Mouse (Mus musculus) CH12.LX (cell line): ENCODE results near the gene Tgm1. TPM values are rescaled to one million over a fixed set of nuclear protein-coding genes. Genes with fewer than 3 reads are reported as not detected.
A peak's percentile ranks its signal among the peaks of the same experiment; 100 is the strongest.

Source experiments
- DNase-seq: peaks from one replicate; pipeline ENCODE4 v3.0.0-alpha.2; 2013; ENCODE audit errors: extremely low read depth
- H3K27ac ChIP-seq: 2 replicates; pipeline ENCODE4 v1.5.1; 2012; ENCODE audit warnings: low read depth, mild to moderate bottlenecking, control low read depth, moderate library complexity; ENCODE audit not compliant: insufficient read depth
- H3K27me3 ChIP-seq: replicated peaks from 2 replicates; pipeline ENCODE3; 2012; ENCODE audit warnings: inconsistent platforms
- H3K36me3 ChIP-seq, 2 experiments: replicated peaks in 1 of 2; 2 replicates each; pipeline versions ENCODE3 to v1.6.1; 2012; ENCODE audit warnings: inconsistent platforms in 1 of 2, low read length in 1 of 2, mild to moderate bottlenecking in 1 of 2, mixed read lengths in 1 of 2, moderate library complexity in 1 of 2; ENCODE audit not compliant: control insufficient read depth in 1 of 2, insufficient read depth in 1 of 2
- H3K4me1 ChIP-seq, 2 experiments: 2 replicates each; pipeline ENCODE4 v1.6.1; 2012; ENCODE audit warnings: inconsistent platforms in 1 of 2, moderate library complexity in 1 of 2; ENCODE audit not compliant: insufficient read depth in 2 of 2, control insufficient read depth in 1 of 2
- H3K4me2 ChIP-seq: 2 replicates; pipeline ENCODE4 v1.6.1; 2012; ENCODE audit warnings: low read depth, mild to moderate bottlenecking, control low read depth; ENCODE audit not compliant: poor library complexity, insufficient read depth, severe bottlenecking
- H3K4me3 ChIP-seq, 3 experiments: fragments of 150-350 bp in 1 of 3; sonication (generic) in 1 of 3; replicated peaks in 1 of 3; 2 replicates each; pipeline versions ENCODE3 to v1.5.1; 2011 to 2012; ENCODE audit warnings: low read depth in 2 of 3, low read length in 2 of 3, mild to moderate bottlenecking in 2 of 3, moderate library complexity in 2 of 3, control low read depth in 1 of 3, improper control_type of control experiment in 1 of 3, inconsistent platforms in 1 of 3, mixed read lengths in 1 of 3; ENCODE audit not compliant: poor library complexity in 1 of 3
- H3K79me2 ChIP-seq: replicated peaks from 2 replicates; pipeline ENCODE4 v1.6.1; 2012; ENCODE audit warnings: mild to moderate bottlenecking, moderate library complexity; ENCODE audit not compliant: control insufficient read depth, poor library complexity, insufficient read depth, severe bottlenecking; ENCODE audit errors: extremely low read depth
- H3K9ac ChIP-seq: 2 replicates; pipeline ENCODE4 v1.6.1; 2012; ENCODE audit warnings: low read depth, mild to moderate bottlenecking, control low read depth, moderate library complexity; ENCODE audit not compliant: insufficient read depth
- H3K9me3 ChIP-seq: replicated peaks from 2 replicates; pipeline ENCODE3; 2012; ENCODE audit warnings: low read length, inconsistent platforms, mixed read lengths
- BHLHE40 ChIP-seq: IDR thresholded peaks from 2 replicates; pipeline ENCODE4 v1.6.1; 2011; ENCODE audit warnings: mild to moderate bottlenecking, low read depth, low read length, improper control_type of control experiment
- CHD1 ChIP-seq: IDR thresholded peaks from 2 replicates; pipeline ENCODE4 v1.6.1; 2012; ENCODE audit warnings: low read depth, low read length, improper control_type of control experiment, inconsistent platforms
- CHD2 ChIP-seq: IDR thresholded peaks from 2 replicates; pipeline ENCODE4 v1.6.1; 2011; ENCODE audit warnings: low read length, improper control_type of control experiment
- CTCF ChIP-seq, 2 experiments: IDR thresholded peaks in 1 of 2; conservative IDR thresholded peaks in 1 of 2; 2 replicates each; pipeline ENCODE4 v1.5.1; 2011 to 2012; ENCODE audit warnings: low read depth in 2 of 2, low read length in 2 of 2, improper control_type of control experiment in 1 of 2, inconsistent platforms in 1 of 2, mild to moderate bottlenecking in 1 of 2, moderate library complexity in 1 of 2
- E2F4 ChIP-seq: IDR thresholded peaks from 2 replicates; pipeline ENCODE4 v1.6.1; 2011; ENCODE audit warnings: low read depth, low read length, improper control_type of control experiment; ENCODE audit not compliant: insufficient replicate concordance
- ELF1 ChIP-seq: IDR thresholded peaks from 2 replicates; pipeline ENCODE4 v1.6.1; 2014; ENCODE audit warnings: low read depth, mild to moderate bottlenecking, inconsistent platforms, low read length, improper control_type of control experiment
- EP300 ChIP-seq: IDR thresholded peaks from 2 replicates; pipeline ENCODE4 v1.6.1; 2011; ENCODE audit warnings: low read length, improper control_type of control experiment
- ETS1 ChIP-seq: conservative IDR thresholded peaks from 2 replicates; pipeline ENCODE4 v1.6.1; 2012; ENCODE audit warnings: low read depth, mild to moderate bottlenecking, inconsistent platforms, low read length, improper control_type of control experiment, moderate library complexity
- GABPA ChIP-seq: IDR thresholded peaks from 2 replicates; pipeline ENCODE4 v1.6.1; 2012; ENCODE audit warnings: low read depth, low read length, improper control_type of control experiment, inconsistent platforms; ENCODE audit not compliant: insufficient replicate concordance
- HCFC1 ChIP-seq: IDR thresholded peaks from 2 replicates; pipeline ENCODE4 v1.6.1; 2012; ENCODE audit warnings: low read depth, mild to moderate bottlenecking, inconsistent platforms, low read length, improper control_type of control experiment
- IRF4 ChIP-seq: IDR thresholded peaks from 2 replicates; pipeline ENCODE4 v1.6.1; 2014; ENCODE audit warnings: low read depth, mild to moderate bottlenecking, inconsistent platforms, low read length, improper control_type of control experiment
- JUN ChIP-seq: IDR thresholded peaks from 2 replicates; pipeline ENCODE4 v1.6.1; 2011; ENCODE audit warnings: low read depth, mild to moderate bottlenecking, low read length, improper control_type of control experiment, moderate library complexity; ENCODE audit not compliant: insufficient read depth
- JUND ChIP-seq: conservative IDR thresholded peaks from 2 replicates; pipeline ENCODE4 v1.6.1; 2011; ENCODE audit warnings: low read depth, low read length, improper control_type of control experiment
- KAT2A ChIP-seq: IDR thresholded peaks from 2 replicates; pipeline ENCODE4 v1.6.1; 2012; ENCODE audit warnings: low read length, improper control_type of control experiment, inconsistent platforms; ENCODE audit not compliant: insufficient replicate concordance
- MAFK ChIP-seq: IDR thresholded peaks from 2 replicates; pipeline ENCODE4 v1.6.1; 2011; ENCODE audit warnings: low read length, improper control_type of control experiment; ENCODE audit not compliant: insufficient replicate concordance
- MAX ChIP-seq: IDR thresholded peaks from 2 replicates; pipeline ENCODE4 v1.6.1; 2011; ENCODE audit warnings: low read length, improper control_type of control experiment
- MAZ ChIP-seq: IDR thresholded peaks from 2 replicates; pipeline ENCODE4 v1.6.1; 2012; ENCODE audit warnings: low read depth, mild to moderate bottlenecking, inconsistent platforms, low read length, improper control_type of control experiment, moderate library complexity
- MEF2A ChIP-seq: IDR thresholded peaks from 2 replicates; pipeline ENCODE4 v1.6.1; 2014; ENCODE audit warnings: low read depth, mild to moderate bottlenecking, inconsistent platforms, low read length, improper control_type of control experiment, borderline replicate concordance
- MXI1 ChIP-seq: IDR thresholded peaks from 2 replicates; pipeline ENCODE4 v1.6.1; 2011; ENCODE audit warnings: mild to moderate bottlenecking, low read depth, low read length, improper control_type of control experiment
- MYC ChIP-seq: IDR thresholded peaks from 2 replicates; pipeline ENCODE4 v1.6.1; 2011; ENCODE audit warnings: low read depth, mild to moderate bottlenecking, improper control_type of control experiment, low read length
- NELFE ChIP-seq: IDR thresholded peaks from 2 replicates; pipeline ENCODE4 v1.6.1; 2011; ENCODE audit warnings: low read depth, low read length, improper control_type of control experiment
- NRF1 ChIP-seq: IDR thresholded peaks from 2 replicates; pipeline ENCODE4 v1.6.1; 2014; ENCODE audit warnings: low read depth, mild to moderate bottlenecking, inconsistent platforms, low read length, improper control_type of control experiment, moderate library complexity
- PAX5 ChIP-seq: IDR thresholded peaks from 2 replicates; pipeline ENCODE4 v1.6.1; 2012; ENCODE audit warnings: low read length, inconsistent platforms, mixed read lengths
- POLR2A ChIP-seq: IDR thresholded peaks from 2 replicates; pipeline ENCODE4 v1.6.1; 2011; ENCODE audit warnings: low read depth, mild to moderate bottlenecking, improper control_type of control experiment, low read length
- POLR2AphosphoS2 ChIP-seq: IDR thresholded peaks from 2 replicates; pipeline ENCODE4 v1.6.1; 2011; ENCODE audit warnings: low read depth, low read length, improper control_type of control experiment
- RAD21 ChIP-seq: IDR thresholded peaks from 2 replicates; pipeline ENCODE4 v1.6.1; 2011; ENCODE audit warnings: low read depth, mild to moderate bottlenecking, low read length, improper control_type of control experiment, moderate library complexity
- RCOR1 ChIP-seq: conservative IDR thresholded peaks from 2 replicates; pipeline ENCODE4 v1.6.1; 2012; ENCODE audit warnings: low read depth, mild to moderate bottlenecking, inconsistent platforms, low read length, improper control_type of control experiment
- SIN3A ChIP-seq: IDR thresholded peaks from 2 replicates; pipeline ENCODE4 v1.6.1; 2012; ENCODE audit warnings: low read length, improper control_type of control experiment, inconsistent platforms
- SMC3 ChIP-seq: IDR thresholded peaks from 2 replicates; pipeline ENCODE4 v1.6.1; 2011; ENCODE audit warnings: low read depth, low read length, improper control_type of control experiment
- TBP ChIP-seq: conservative IDR thresholded peaks from 2 replicates; pipeline ENCODE4 v1.6.1; 2011; ENCODE audit warnings: low read depth, low read length, improper control_type of control experiment
- TCF12 ChIP-seq: IDR thresholded peaks from 2 replicates; pipeline ENCODE4 v1.6.1; 2014; ENCODE audit warnings: low read depth, mild to moderate bottlenecking, inconsistent platforms, low read length, improper control_type of control experiment
- UBTF ChIP-seq: IDR thresholded peaks from 2 replicates; pipeline ENCODE4 v1.6.1; 2012; ENCODE audit warnings: low read depth, mild to moderate bottlenecking, inconsistent platforms, low read length, improper control_type of control experiment, moderate library complexity
- USF1 ChIP-seq: IDR thresholded peaks from 2 replicates; pipeline ENCODE4 v1.6.1; 2014; ENCODE audit warnings: low read depth, mild to moderate bottlenecking, inconsistent platforms, low read length, improper control_type of control experiment
- USF2 ChIP-seq: conservative IDR thresholded peaks from 2 replicates; pipeline ENCODE4 v1.6.1; 2011; ENCODE audit warnings: low read depth, low read length, improper control_type of control experiment
- ZC3H11A ChIP-seq: IDR thresholded peaks from 2 replicates; pipeline ENCODE4 v1.6.1; 2012; ENCODE audit warnings: low read depth, mild to moderate bottlenecking, inconsistent platforms, low read length, improper control_type of control experiment
- ZKSCAN1 ChIP-seq: IDR thresholded peaks from 2 replicates; pipeline ENCODE4 v1.6.1; 2012; ENCODE audit warnings: low read depth, inconsistent platforms, low read length, improper control_type of control experiment, borderline replicate concordance
- ZMIZ1 ChIP-seq: IDR thresholded peaks from 2 replicates; pipeline ENCODE4 v1.6.1; 2012; ENCODE audit warnings: low read depth, mild to moderate bottlenecking, inconsistent platforms, low read length, improper control_type of control experiment
- ZNF384 ChIP-seq: IDR thresholded peaks from 2 replicates; pipeline ENCODE4 v1.6.1; 2012; ENCODE audit warnings: low read depth, low read length, improper control_type of control experiment, inconsistent platforms
- dilution Hi-C: fragments of 300-500 bp; cut with MboI; formaldehyde crosslinking; loops from 2 replicates; pipeline ENCODE4 v1.14.3; 2020; ENCODE audit warnings: low sequenced_read_pairs; ENCODE audit not compliant: extremely low pct_unique_long_range_greater_than_20kb, extremely low pct_ligation_motif_present
- in situ Hi-C: fragments of 300-500 bp; cut with MboI; formaldehyde crosslinking; loops from 3 replicates; pipeline ENCODE4 v1.14.3; 2019; ENCODE audit warnings: low sequenced_read_pairs, low pct_ligation_motif_present, low pct_unique_long_range_greater_than_20kb, mixed read lengths
- polyA plus RNA-seq: library from polyadenylated mRNA; unstranded; fragments of >175 nt; gene quantifications from 2 replicates; pipeline ENCODE4 v1.2.1, GENCODE M21; 2012; ENCODE audit warnings: low read depth; ENCODE audit not compliant: insufficient read length
- total RNA-seq, 2 experiments: library from RNA; depleted of rRNA; stranded (reverse); fragments of 300-350 nt in 1 of 2; fragments of >200 nt in 1 of 2; gene quantifications; 2 replicates each; pipeline ENCODE4 v1.2.3; 2012 to 2014

Gene Tgm1
- total and polyA plus RNA-seq, 3 experiments = 0.07 to 0.14 TPM; not detected in 1

GRCm38 (mm10) chr14:55659960-55660573, 53.7 kb downstream of the Tgm1 start, which contains the start of gene Mdp1:
Gene Mdp1, minus strand, starts transcription at chr14:55660508.
- peak; percentile 74 for DNase-seq
- H3K27ac ChIP-seq = no peak within 1 kb of the TSS
- H3K4me3 ChIP-seq = peak within 1 kb of the TSS; percentile 64 to 79 (median 70)
- in situ Hi-C loops = no loop called here
- peaks cover 4% of the 10 kb centered on the region for H3K79me2 ChIP-seq
- dilution Hi-C loops = no loop called here
- TF ChIP-seq MAX = no peak; the same call in 1 of the 2 replicates
- TF ChIP-seq TCF12 = peak; percentile 76; the same call in 1 of the 2 replicates
- TF ChIP-seq NELFE = peak; percentile 62; the same call in 1 of the 2 replicates
- peak; percentile 73 for TF ChIP-seq POLR2A
- no peak for TF ChIP-seq E2F4
- TF ChIP-seq ZC3H11A = no peak
- TF ChIP-seq POLR2AphosphoS2 = no peak
- TF ChIP-seq PAX5 = no peak
- no peak for TF ChIP-seq JUND
- TF ChIP-seq MEF2A = peak; percentile 73
- TF ChIP-seq SMC3 = peak; percentile 21; the same call in 1 of the 2 replicates
- no peak for TF ChIP-seq CHD1
- TF ChIP-seq ETS1 = no peak
- no peak for TF ChIP-seq MYC
- TF ChIP-seq BHLHE40 = no peak
- TF ChIP-seq CHD2 = no peak
- TF ChIP-seq KAT2A = peak; percentile 48; the same call in 1 of the 2 replicates
- TF ChIP-seq CTCF (conservative IDR thresholded peaks at IDR 0.05 in 1 of 2, IDR thresholded peaks at IDR 0.05 in 1 of 2; ENCODE audit: low read depth in 2 of 2, low read length in 2 of 2) = peak in 1 of 2 experiments; percentile 76; a peak in 2 of 4 replicates
- no peak for TF ChIP-seq JUN
- TF ChIP-seq ZMIZ1 = no peak
- no peak; the same call in 1 of the 2 replicates for TF ChIP-seq MAZ
- TF ChIP-seq SIN3A = peak; percentile 73
- TF ChIP-seq RAD21 = no peak; the same call in 1 of the 2 replicates
- no peak for TF ChIP-seq USF2
- no peak for TF ChIP-seq MAFK
- TF ChIP-seq ELF1 = peak; percentile 56; the same call in 1 of the 2 replicates
- no peak for TF ChIP-seq EP300
- no peak for TF ChIP-seq RCOR1
- peak; percentile 68; the same call in 1 of the 2 replicates for TF ChIP-seq GABPA
- peak; percentile 81 for TF ChIP-seq MXI1
- no peak; the same call in 1 of the 2 replicates for TF ChIP-seq UBTF
- no peak for TF ChIP-seq USF1
- TF ChIP-seq ZNF384 = 0 out of 2 replicates have a peak, but pooled peaks have one; percentile 5
- TF ChIP-seq IRF4 = no peak; the same call in 1 of the 2 replicates
- TF ChIP-seq NRF1 = peak; percentile 32
- TF ChIP-seq ZKSCAN1 = no peak
- 0 out of 2 replicates have a peak, but pooled peaks have one; percentile 45 for TF ChIP-seq TBP
- TF ChIP-seq HCFC1 = peak; percentile 80
- no peaks in the 10 kb centered on the region for H3K27me3 ChIP-seq
- H3K9me3 ChIP-seq = no peaks in the 10 kb centered on the region
- H3K4me2 ChIP-seq = peak within 1 kb of the TSS; percentile 95
- peak within 1 kb of the TSS; percentile 87 for H3K9ac ChIP-seq
- H3K36me3 ChIP-seq = peaks cover 21 to 60% of the 10 kb centered on the region in 2 experiments
- H3K4me1 ChIP-seq = peaks cover 0 to 16% of the 10 kb centered on the region in 2 experiments; a peak in 2 of 4 replicates
